Mouse (Mus musculus) olfactory bulb, adult 2 months (tissue): ENCODE measurements around the gene Sar1a. TPM values are rescaled to one million over a fixed set of nuclear protein-coding genes. Genes with fewer than 3 reads are reported as not detected.

Experiments used
- H3K27ac ChIP-seq: fragments of 200-500 bp; 2 replicates; pipeline ENCODE4 v1.5.1; 2012; ENCODE audit warnings: low read depth, low read length; ENCODE audit not compliant: insufficient read depth
- H3K4me1 ChIP-seq: fragments of 200-500 bp; 2 replicates; pipeline ENCODE4 v1.6.1; 2012; ENCODE audit warnings: low read length; ENCODE audit not compliant: control insufficient read depth, insufficient read depth
- H3K4me3 ChIP-seq: fragments of 200-500 bp; 2 replicates; pipeline ENCODE4 v1.5.1; 2012; ENCODE audit warnings: mild to moderate bottlenecking, low read depth, low read length, moderate library complexity; ENCODE audit not compliant: insufficient read depth
- CTCF ChIP-seq: fragments of 200-500 bp; IDR thresholded peaks from 2 replicates; pipeline ENCODE4 v1.5.1; 2012; ENCODE audit warnings: low read depth, mild to moderate bottlenecking, low read length, moderate library complexity; ENCODE audit not compliant: insufficient read depth
- POLR2A ChIP-seq: fragments of 200-500 bp; IDR thresholded peaks from 2 replicates; pipeline ENCODE4 v1.6.1; 2012; ENCODE audit warnings: mild to moderate bottlenecking, low read depth, low read length, moderate library complexity; ENCODE audit not compliant: insufficient read depth
- WGBS: fragments of 180-500 bp; shearing (Covaris S2); methylation state at CpG from one replicate; pipeline ENCODE4 v1.1.7; 2018; 5-methylcytosine and 5-hydroxymethylcytosine counted together
- polyA plus RNA-seq: library from polyadenylated mRNA; stranded (reverse); fragments of >200 nt; gene quantifications from 2 replicates; pipeline ENCODE4 v1.2.4, GENCODE M21; 2012; ENCODE audit warnings: low replicate concordance; ENCODE audit not compliant: missing spikeins, insufficient read depth, insufficient read length

Sar1a gene
- polyA plus RNA-seq, 1 experiment: not detected

DNA sequence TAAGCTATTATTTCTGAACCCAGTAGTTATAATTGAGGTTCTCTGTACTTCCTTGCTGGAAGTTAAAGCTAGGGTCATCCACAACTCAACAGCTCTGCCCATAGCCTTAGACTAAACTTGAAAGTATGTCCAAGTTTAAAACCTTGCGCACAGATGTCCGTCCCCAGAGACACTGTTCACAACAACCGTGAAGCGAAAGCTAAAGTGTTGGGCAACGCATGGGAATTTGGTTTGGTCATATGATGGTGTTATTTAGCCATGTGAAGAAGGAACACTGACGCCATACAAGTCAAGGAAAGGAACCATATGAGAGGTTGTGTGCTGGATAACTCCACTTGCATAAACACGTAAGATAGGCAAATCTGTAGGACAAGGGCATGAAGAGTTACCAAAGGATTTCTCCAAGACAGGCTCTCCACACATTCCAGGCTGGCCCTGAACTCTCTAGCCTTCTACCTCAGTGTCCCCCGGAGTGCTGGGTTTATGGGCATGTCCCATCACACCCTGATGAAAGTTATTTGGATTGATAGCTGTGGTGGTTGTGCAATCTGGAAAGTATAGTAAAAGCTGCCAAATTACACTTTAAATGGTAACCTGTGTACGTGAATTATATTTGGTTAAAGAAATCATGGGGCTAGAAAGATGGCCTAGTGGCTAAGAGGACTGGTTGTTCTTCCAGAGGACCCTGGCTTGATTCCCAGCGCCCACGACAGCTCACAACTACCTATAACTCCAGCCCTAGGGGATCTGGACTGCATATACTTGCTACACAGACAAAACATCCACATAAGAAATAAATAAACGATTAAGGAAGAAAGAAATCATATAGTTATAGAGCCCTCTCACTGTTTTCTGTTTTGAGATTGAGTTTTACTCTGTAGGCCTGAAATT is 37.6 kb downstream of the Sar1a start:
- WGBS: 92% methylated on average over 12 of the region's 12 CpGs
- Histone ChIP-seq H3K4me3 (no peak overlapping the region), H3K27ac (no peak overlapping the region), H3K4me1 (peaks cover 8% of the 10 kb centered on the region)
- TF ChIP-seq POLR2A: no peak
- no peak for TF ChIP-seq CTCF

DNA sequence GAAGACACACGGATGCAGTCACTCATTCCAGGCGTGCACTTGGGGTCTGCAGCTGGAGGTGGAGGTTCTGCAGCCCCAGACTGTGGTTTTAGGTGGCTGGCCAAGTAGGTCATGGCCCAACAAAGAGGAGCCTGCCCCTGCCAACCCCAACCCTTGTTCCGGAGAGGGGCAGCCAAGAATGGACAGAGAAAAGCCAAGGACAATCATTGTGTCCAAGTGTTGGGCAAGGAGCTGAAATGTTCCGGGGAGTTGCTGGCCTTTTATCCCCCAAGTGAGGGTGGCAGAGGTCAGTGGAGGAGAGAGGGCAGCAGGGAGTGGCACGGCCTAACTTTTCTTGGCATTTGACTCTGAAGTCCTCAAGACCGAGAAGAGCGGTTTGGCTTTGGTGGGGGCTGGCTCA is 40.2 kb downstream of the Sar1a start:
- no peak for TF ChIP-seq POLR2A
- no peak for TF ChIP-seq CTCF
- Histone ChIP-seq H3K4me3 (no peak overlapping the region), H3K27ac (no peak overlapping the region), H3K4me1 (peaks cover 5% of the 10 kb centered on the region)
- 80% methylated on average over 7 of the region's 7 CpGs for WGBS

DNA sequence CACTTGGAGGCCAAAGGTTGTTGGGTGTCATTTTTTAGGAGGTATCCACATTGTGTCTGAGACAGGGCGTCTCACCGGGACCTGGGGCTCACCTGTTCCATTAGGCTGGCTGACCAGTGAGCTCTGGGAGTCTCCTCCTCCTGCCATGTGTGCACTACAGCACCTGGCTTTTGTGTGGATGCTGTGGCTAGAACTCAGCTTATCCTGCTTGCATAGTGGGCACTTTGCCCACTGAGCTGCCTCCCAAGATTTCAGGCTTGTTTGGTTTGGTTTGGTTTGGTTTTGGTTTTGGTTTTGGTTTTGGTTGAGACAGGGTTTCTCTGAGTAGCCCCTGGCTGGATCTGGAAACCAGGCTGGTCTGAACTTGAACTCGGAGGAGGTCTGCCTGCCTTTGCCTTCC is 42.1 kb downstream of the Sar1a start:
- no peak overlapping the region for H3K4me3 ChIP-seq
- WGBS: 92% methylated on average over 3 of the region's 3 CpGs
- no peaks in the 10 kb centered on the region; the same call in 1 of the 2 replicates for H3K4me1 ChIP-seq
- TF ChIP-seq CTCF (no peak), POLR2A (no peak)
- H3K27ac ChIP-seq: no peak overlapping the region

DNA sequence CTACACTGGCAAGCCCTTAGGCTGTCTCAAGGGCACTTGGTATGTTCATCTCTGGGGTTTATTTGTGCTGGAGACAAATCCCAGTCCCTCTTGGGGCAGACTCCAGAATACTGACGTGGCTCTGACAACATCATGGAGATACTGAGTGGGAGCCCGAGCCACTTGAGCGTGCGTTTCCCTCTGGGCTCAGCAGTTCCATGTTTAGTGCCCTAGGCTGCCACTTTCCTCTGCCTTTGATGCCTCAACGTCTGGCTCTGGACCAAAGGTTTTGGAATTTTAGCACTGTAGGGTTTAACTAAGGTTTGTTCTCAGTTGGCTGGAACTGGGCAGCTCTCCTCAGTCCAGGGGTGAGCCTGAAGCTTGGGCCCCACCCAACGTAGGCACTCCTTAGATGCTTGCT is 43.2 kb downstream of the Sar1a start:
- no peaks in the 10 kb centered on the region; the same call in 1 of the 2 replicates for H3K4me1 ChIP-seq
- no peak overlapping the region for H3K4me3 ChIP-seq
- H3K27ac ChIP-seq: no peak overlapping the region
- WGBS: 63% methylated on average over 6 of the region's 6 CpGs
- TF ChIP-seq POLR2A (no peak), CTCF (no peak)

DNA sequence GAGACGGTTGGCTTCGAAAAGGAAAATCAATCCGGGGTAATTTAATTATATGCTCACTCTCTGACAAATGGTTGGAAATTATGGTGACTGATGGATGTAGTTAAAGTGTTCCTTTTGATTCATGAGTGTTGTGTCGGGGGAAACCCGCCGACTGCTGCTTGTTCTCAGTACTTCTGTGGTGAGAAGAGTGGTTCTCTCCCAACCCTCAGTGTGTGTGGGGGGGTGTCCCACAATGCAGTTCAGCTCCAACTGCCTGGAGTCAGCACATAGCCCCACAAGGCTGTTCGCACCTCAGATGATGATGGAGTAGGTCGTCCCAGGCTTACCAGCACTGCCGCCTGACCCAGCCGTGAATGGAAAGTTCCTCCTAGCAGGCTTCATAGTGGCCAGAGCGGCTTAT is 49.1 kb downstream of the Sar1a start:
- Histone ChIP-seq H3K4me1 (no peaks in the 10 kb centered on the region; the same call in 1 of the 2 replicates), H3K27ac (no peak overlapping the region)
- WGBS: 80% methylated on average over 11 of the region's 11 CpGs

DNA sequence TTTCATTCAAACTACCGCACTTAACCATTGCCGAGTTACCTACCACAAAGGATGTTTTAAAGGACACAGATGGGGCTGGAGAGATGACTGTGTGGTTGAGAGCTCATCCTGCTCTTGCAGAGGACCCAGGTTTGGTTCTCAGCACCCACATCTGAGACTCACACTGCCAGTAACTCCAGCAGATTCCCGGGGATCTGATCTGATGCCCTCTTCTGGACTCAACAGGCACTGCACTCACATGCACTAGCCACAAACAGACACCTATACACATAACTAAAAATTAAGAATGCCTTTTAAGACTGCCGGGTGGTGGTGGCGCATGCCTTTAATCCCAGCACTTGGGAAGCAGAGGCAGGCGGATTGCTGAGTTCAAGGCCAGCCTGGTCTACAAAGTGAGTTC is 50.1 kb downstream of the Sar1a start:
- no peaks in the 10 kb centered on the region; the same call in 1 of the 2 replicates for H3K4me1 ChIP-seq
- no peak overlapping the region for H3K4me3 ChIP-seq
- no peak overlapping the region for H3K27ac ChIP-seq
- 93% methylated on average over 6 of the region's 6 CpGs for WGBS
- TF ChIP-seq POLR2A (no peak), CTCF (no peak)

More for the DNA sequence above, 49.1 kb downstream of the Sar1a start:
- TF ChIP-seq CTCF (no peak), POLR2A (no peak)
- no peak overlapping the region for H3K4me3 ChIP-seq

DNA sequence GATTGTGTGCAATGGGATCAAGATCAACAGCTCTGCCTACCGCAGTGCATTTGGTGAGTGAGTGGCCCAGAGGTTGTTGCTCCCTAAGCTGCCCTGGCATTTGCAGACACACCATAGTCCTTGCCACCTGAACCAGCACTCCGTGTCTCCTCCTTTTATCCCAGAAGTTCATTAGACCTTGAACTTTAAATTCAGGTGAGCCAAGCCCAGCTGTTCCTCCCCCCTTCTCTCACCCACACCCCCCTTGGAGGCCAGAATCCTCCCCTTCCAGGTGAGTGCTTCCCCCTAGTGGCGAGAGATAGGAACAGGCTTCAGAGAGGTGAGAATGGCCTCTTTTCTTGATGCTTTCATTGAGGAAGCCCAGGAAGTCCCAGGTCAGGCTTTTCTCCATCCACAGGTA is 54.3 kb downstream of the Sar1a start:
- no peak for TF ChIP-seq POLR2A
- peak; percentile 85 for TF ChIP-seq CTCF
- 57% methylated on average over 3 of the region's 3 CpGs for WGBS

DNA sequence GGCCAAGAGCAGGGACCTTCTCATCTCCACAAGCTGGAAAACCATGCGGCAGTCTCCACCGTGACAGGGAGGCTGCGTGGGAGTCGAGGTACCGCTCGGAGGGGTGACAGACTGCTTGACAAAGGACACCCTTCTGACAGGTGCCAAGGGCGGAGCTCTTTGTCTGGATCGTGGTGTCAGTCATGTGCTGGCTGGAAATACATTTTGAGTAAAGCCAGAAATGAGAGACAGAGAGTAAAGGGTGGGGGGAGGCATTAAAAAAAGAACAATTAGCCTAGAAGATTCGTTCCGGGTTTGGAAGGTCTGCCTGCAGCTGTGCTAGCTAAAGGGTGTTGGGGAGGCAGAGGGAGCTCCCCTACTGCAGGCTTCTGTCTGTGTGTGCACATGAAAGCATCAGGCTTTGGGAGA is 56.6 kb downstream of the Sar1a start:
- 0 out of 2 replicates have a peak overlapping the region, but pooled peaks have one; percentile 9 for H3K4me3 ChIP-seq
- peaks cover 11% of the 10 kb centered on the region for H3K4me1 ChIP-seq
- WGBS: 43% methylated on average over 10 of the region's 10 CpGs
- TF ChIP-seq POLR2A (no peak), CTCF (no peak)
- peak overlapping the region; percentile 46 for H3K27ac ChIP-seq

More for the DNA sequence above, 54.3 kb downstream of the Sar1a start:
- Histone ChIP-seq H3K4me1 (peaks cover 11% of the 10 kb centered on the region), H3K4me3 (no peak overlapping the region), H3K27ac (no peak overlapping the region)

DNA sequence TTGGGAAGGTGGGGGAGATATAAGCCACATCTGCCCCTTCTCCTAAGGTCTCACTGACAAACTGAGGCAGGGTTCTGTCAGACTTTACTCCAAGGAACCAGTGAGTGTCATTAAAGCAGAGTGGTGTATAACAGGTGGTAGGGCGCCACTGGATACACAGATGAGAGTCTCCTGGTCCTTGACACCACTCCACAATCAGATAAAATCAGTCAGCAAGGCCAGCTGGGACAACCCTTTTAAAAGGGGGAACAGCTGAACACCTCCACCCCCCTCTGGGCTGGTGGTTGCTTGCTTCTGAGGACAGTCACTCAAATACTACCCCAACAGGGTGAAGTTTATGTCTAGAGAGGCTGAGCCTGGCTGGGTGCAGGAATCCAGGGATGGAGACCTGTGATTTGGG is 57.4 kb downstream of the Sar1a start:
- no peak for TF ChIP-seq CTCF
- TF ChIP-seq POLR2A: no peak
- no peak overlapping the region for H3K4me3 ChIP-seq
- 96% methylated on average over 1 of the region's 1 CpGs for WGBS
- no peak overlapping the region for H3K27ac ChIP-seq
- H3K4me1 ChIP-seq: peaks cover 11% of the 10 kb centered on the region
